Mouse (Mus musculus) kidney, postnatal 0 days (tissue): ENCODE measurements around the gene Nop14. TPM values are rescaled to one million over a fixed set of nuclear protein-coding genes. Genes with fewer than 3 reads are reported as not detected.
A peak's percentile ranks its signal among the peaks of the same experiment; 100 is the strongest.

Experiments
- ATAC-seq: fragments of 200-750 bp; cut with Nextera tagmentation; replicated peaks from 2 replicates; pipeline ENCODE4 v1.8.0; 2017; ENCODE audit warnings: low read depth, moderate number of reproducible peaks, moderate TSS enrichment, moderate library complexity; ENCODE audit not compliant: low FRiP score
- DNase-seq: peaks from one replicate; pipeline ENCODE4 v3.0.0-alpha.2; 2016; ENCODE audit warnings: low spot score
- H3K27ac ChIP-seq: fragments of 300-500 bp; sonication (generic); 2 replicates; pipeline ENCODE4 v1.5.1; 2014; ENCODE audit warnings: mild to moderate bottlenecking
- H3K27me3 ChIP-seq: fragments of 300-500 bp; sonication (generic); 2 replicates; pipeline ENCODE4 v1.6.1; 2014; ENCODE audit warnings: low read length, mixed read lengths; ENCODE audit not compliant: insufficient read depth
- H3K36me3 ChIP-seq: fragments of 300-500 bp; sonication (generic); 2 replicates; pipeline ENCODE4 v1.6.1; 2014; ENCODE audit warnings: low read length, mixed read lengths; ENCODE audit not compliant: insufficient read depth
- H3K4me1 ChIP-seq: fragments of 300-500 bp; sonication (generic); replicated peaks from 2 replicates; pipeline ENCODE4 v1.6.1; 2014; ENCODE audit warnings: antibody characterized with exemption, low read length, mixed read lengths; ENCODE audit not compliant: insufficient read depth
- H3K4me2 ChIP-seq: fragments of 300-500 bp; sonication (generic); 2 replicates; pipeline ENCODE4 v1.6.1; 2014; ENCODE audit warnings: mild to moderate bottlenecking, low read length, moderate library complexity, mixed read lengths
- H3K4me3 ChIP-seq: fragments of 300-500 bp; sonication (generic); replicated peaks from 2 replicates; pipeline ENCODE4 v1.5.1; 2014; ENCODE audit warnings: low read depth, low read length
- H3K9ac ChIP-seq: fragments of 300-500 bp; sonication (generic); 2 replicates; pipeline ENCODE4 v1.6.1; 2014; ENCODE audit warnings: low read depth, low read length
- H3K9me3 ChIP-seq: fragments of 300-500 bp; sonication (generic); replicated peaks from 2 replicates; pipeline ENCODE4 v1.6.1; 2016; ENCODE audit warnings: low read length, inconsistent platforms, mixed read lengths
- CTCF ChIP-seq: IDR thresholded peaks from 2 replicates; pipeline ENCODE4 v1.5.1; 2016; ENCODE audit warnings: antibody characterized with exemption, low read depth, mild to moderate bottlenecking, moderate library complexity
- WGBS: fragments of 180-500 bp; shearing (Covaris S2); extraction: QIAGEN DNeasy Blood & Tissue Kit; methylation state at CpG from one replicate; pipeline ENCODE4 v1.1.7; 2014; 5-methylcytosine and 5-hydroxymethylcytosine counted together
- polyA plus RNA-seq: library from polyadenylated mRNA; unstranded; fragments of >200 nt; fragmentation: Nextera tagmentation; extraction: Ambion mirVana; gene quantifications from 2 replicates; pipeline ENCODE4 v1.2.1, GENCODE M21; 2015

The Nop14 gene
- polyA plus RNA-seq, 1 experiment from 2014 or later: 22.3 TPM

DNA sequence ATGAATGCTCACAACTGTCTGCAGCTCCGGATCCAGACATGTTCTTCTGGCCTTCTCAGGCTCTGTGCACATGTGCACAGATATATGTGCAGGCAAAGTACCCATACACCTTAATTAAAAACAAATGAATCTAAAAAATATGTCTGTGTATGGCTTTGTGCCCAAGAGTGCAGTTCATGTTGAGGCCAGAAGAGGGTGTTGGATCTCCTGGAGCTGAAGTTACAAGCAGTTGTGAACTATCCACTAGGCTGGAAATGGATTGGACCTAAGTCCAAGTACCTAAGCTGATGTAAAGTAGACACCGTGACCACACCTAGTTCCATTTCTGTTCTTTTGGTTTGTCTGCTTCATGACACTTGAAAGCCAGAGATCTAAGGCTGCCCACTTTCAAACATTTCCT, 9.5 kb upstream of the Nop14 start:
- Histone ChIP-seq H3K4me1 (no peaks in the 10 kb centered on the region), H3K36me3 (0 out of 2 replicates have a peak, but pooled peaks cover 5% of the 10 kb centered on the region), H3K4me3 (no peak overlapping the region), H3K27ac (no peak overlapping the region), H3K27me3 (no peaks in the 10 kb centered on the region), H3K9me3 (no peaks in the 10 kb centered on the region), H3K4me2 (no peak overlapping the region), H3K9ac (no peak overlapping the region)
- 80% methylated on average over 2 of the region's 2 CpGs for WGBS
- peak; percentile 44 for TF ChIP-seq CTCF
- DNase-seq (no peak), ATAC-seq (no peak)

DNA sequence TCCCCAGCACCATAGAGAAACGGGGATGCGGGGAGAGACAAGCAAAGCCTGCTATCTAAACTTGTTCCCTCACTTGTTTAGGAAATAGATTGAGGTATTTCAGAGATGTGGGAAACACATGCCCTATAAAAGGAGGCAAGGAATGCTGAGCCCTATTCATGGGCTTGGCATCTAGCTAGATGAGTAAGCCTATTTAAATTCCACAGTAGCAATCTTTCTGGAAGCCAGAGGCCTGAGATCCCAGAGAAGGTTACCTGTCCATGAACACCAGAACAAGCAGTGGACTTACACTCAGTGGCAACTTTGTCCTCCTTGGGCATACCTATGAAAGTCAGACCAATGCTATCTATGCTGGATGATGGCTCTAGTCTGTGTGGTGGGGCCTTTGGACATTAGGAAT, 3.3 kb upstream of the Nop14 start:
- 0 out of 2 replicates have a peak, but pooled peaks cover 5% of the 10 kb centered on the region for H3K36me3 ChIP-seq
- 96% methylated on average over 2 of the region's 2 CpGs for WGBS
- no peak for ATAC-seq
- no peaks in the 10 kb centered on the region for H3K9me3 ChIP-seq
- H3K27me3 ChIP-seq: no peaks in the 10 kb centered on the region
- no peak for TF ChIP-seq CTCF
- no peak overlapping the region for H3K4me3 ChIP-seq
- no peak for DNase-seq
- peaks cover 7% of the 10 kb centered on the region; the same call in 1 of the 2 replicates for H3K4me1 ChIP-seq
- no peak overlapping the region for H3K9ac ChIP-seq
- H3K4me2 ChIP-seq: no peak overlapping the region
- H3K27ac ChIP-seq: no peak overlapping the region

- 82% methylated on average over 4 of the region's 4 CpGs for WGBS
Measured at GRCm38 (mm10) chr5:34661909-34662308, 2.0 kb upstream of the Nop14 start.

GRCm38 (mm10) chr5:34660591-34661130, 713 bp upstream of the Nop14 start:
- ATAC-seq (no peak), DNase-seq (peak; percentile 40)
- Histone ChIP-seq H3K27me3 (no peaks in the 10 kb centered on the region), H3K4me1 (peaks cover 7% of the 10 kb centered on the region; the same call in 1 of the 2 replicates), H3K4me3 (peak overlapping the region; percentile 69), H3K36me3 (peaks cover 16% of the 10 kb centered on the region; the same call in 1 of the 2 replicates), H3K9me3 (no peaks in the 10 kb centered on the region), H3K9ac (peak overlapping the region; percentile 69), H3K4me2 (peak overlapping the region; percentile 69), H3K27ac (peak overlapping the region; percentile 92)
- TF ChIP-seq CTCF: no peak
- WGBS: 3% methylated on average over 57 of the region's 57 CpGs

More at GRCm38 (mm10) chr5:34661909-34662308, 2.0 kb upstream of the Nop14 start:
- Histone ChIP-seq H3K4me3 (no peak overlapping the region), H3K9ac (no peak overlapping the region), H3K36me3 (0 out of 2 replicates have a peak, but pooled peaks cover 7% of the 10 kb centered on the region), H3K4me2 (no peak overlapping the region), H3K27me3 (no peaks in the 10 kb centered on the region), H3K9me3 (no peaks in the 10 kb centered on the region), H3K4me1 (peaks cover 7% of the 10 kb centered on the region; the same call in 1 of the 2 replicates), H3K27ac (no peak overlapping the region)
- no peak for TF ChIP-seq CTCF
- ATAC-seq (no peak), DNase-seq (no peak)

GRCm38 (mm10) chr5:34657556-34657955, 2.4 kb downstream of the Nop14 start:
- Histone ChIP-seq H3K4me2 (no peak overlapping the region), H3K4me3 (no peak overlapping the region), H3K27ac (no peak overlapping the region), H3K9ac (no peak overlapping the region), H3K36me3 (peaks cover 35% of the 10 kb centered on the region), H3K9me3 (no peaks in the 10 kb centered on the region), H3K4me1 (peaks cover 7% of the 10 kb centered on the region; the same call in 1 of the 2 replicates), H3K27me3 (no peaks in the 10 kb centered on the region)
- ATAC-seq (no peak), DNase-seq (no peak)
- 92% methylated on average over 8 of the region's 8 CpGs for WGBS
- no peak for TF ChIP-seq CTCF

- ATAC-seq (no peak), DNase-seq (no peak)
- Histone ChIP-seq H3K36me3 (peaks cover 58% of the 10 kb centered on the region), H3K9me3 (no peaks in the 10 kb centered on the region), H3K4me3 (no peak overlapping the region), H3K4me1 (peaks cover 7% of the 10 kb centered on the region; the same call in 1 of the 2 replicates), H3K27me3 (no peaks in the 10 kb centered on the region), H3K4me2 (no peak overlapping the region), H3K27ac (no peak overlapping the region), H3K9ac (peak overlapping the region; percentile 4; the same call in 1 of the 2 replicates)
- no peak for TF ChIP-seq CTCF
- WGBS: 84% methylated on average over 9 of the region's 9 CpGs
Measured at GRCm38 (mm10) chr5:34654881-34655280, 5.1 kb downstream of the Nop14 start.
